Mouse (Mus musculus): ENCODE measurements around the gene Hexb.

GRCm38 (mm10) chr13:97240965-97241786 lies 43.0 kb upstream of the Hexb start, which contains the start of gene Enc1:
- TF ChIP-seq ZC3H11A (IDR thresholded peaks at IDR 0.05; ENCODE audit: borderline replicate concordance, low read depth, low read length): no peak; the same call in 1 of the 2 replicates
- no peak for TF ChIP-seq CHD2 (IDR thresholded peaks at IDR 0.05; ENCODE audit: low read depth, low read length)
- TF ChIP-seq ZNF384 (IDR thresholded peaks at IDR 0.05; ENCODE audit: low read depth, low read length): no peak
- no peak for TF ChIP-seq MAFK (IDR thresholded peaks at IDR 0.05; ENCODE audit: insufficient read depth, low read depth, low read length)
- TF ChIP-seq HCFC1 (IDR thresholded peaks at IDR 0.05; ENCODE audit: borderline replicate concordance, insufficient read depth, low read length): peak; percentile 61; the same call in 1 of the 2 replicates
